Mouse (Mus musculus): Measurements from ENCODE around the gene Gm17332.
"Not testable (repeated sequence)": the region's sequence is repeated elsewhere in the genome, so short reads cannot be mapped to it uniquely, and the experiment has no call there.

Gm17332 gene

DNA sequence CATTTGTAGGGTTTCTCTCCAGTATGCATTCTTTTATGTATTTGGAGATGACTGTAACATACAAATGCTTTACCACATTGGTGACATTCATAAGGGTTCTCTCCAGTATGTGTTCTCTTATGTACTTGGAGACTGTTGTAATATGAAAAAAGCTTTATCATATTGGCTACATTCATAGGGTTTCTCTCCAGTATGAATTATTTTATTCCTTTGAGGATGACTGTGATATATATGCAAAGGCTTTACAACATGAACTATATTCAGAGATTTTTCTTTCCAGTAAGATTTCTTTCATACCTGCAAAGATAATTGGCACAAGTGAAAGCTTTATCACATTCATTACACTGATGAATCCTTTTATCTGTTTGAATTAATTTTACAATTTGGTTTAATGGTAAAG is at the start of gene Gm17332:
TSS of gene Gm17332 (minus strand) at position 101 of the 400 bp plus-strand sequence.
- no peak for DNase-seq (ENCODE audit: low spot score)

DNA sequence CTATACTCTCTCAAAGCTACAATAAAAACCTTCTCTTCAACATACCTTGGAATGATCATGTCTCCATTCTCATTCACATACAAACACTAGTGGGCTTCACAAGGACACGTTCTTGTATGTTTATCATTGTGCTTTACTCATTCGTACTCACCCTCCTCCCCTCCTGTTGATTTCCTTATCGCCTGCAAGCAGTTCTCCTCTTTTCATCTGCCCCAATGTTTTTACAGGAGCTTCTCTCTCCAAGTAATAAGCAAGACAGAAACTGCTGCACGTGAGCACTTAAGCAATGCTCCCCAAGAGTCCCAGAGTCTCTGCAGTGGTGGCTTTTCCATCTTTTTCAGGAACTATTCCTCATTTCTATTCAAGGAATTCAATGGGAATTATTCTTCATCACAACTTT is 47.7 kb upstream of the Gm17332 start:
- DNase-seq (ENCODE audit: low spot score): no peak

DNA sequence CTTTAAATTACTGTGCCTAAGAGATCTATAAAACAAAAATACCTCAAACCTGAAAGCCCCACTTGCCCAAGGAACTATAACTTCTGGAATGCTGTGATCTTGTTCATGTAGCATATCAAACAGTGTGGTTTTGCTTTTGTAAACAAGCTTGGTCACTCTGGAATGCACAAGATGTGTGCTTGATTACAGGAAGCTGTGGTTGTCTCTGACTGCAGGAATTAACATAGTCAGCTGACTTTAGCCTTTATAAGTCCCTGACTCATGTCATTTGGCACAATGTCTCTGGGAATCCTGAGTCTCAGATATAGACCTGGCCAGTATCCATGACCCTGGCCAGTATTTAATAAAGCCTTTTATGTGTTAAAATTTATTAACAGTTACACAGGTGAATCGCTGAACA is 43.1 kb upstream of the Gm17332 start:
- DNase-seq (ENCODE audit: low spot score): no peak

DNA sequence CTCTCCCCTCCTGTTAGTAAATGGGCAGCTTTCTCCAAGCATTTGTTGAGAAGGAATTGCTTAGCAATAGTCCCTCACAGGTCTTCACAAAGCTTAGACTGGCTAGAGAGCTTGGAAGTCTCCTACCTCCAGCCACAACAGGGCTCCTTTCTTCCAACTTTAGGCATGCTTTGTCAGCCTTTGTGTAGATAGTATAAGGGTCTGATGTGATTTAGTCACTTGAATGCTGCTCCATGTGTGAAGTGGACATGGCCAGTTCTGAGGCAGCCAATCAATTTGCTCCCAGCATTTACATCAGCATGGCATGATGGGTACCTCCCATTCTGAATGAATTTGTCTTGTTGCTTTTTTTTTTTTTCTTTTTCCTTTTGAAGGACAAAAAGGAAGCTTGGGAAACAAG is 35.7 kb upstream of the Gm17332 start:
- no peak for DNase-seq (ENCODE audit: low spot score)

DNA sequence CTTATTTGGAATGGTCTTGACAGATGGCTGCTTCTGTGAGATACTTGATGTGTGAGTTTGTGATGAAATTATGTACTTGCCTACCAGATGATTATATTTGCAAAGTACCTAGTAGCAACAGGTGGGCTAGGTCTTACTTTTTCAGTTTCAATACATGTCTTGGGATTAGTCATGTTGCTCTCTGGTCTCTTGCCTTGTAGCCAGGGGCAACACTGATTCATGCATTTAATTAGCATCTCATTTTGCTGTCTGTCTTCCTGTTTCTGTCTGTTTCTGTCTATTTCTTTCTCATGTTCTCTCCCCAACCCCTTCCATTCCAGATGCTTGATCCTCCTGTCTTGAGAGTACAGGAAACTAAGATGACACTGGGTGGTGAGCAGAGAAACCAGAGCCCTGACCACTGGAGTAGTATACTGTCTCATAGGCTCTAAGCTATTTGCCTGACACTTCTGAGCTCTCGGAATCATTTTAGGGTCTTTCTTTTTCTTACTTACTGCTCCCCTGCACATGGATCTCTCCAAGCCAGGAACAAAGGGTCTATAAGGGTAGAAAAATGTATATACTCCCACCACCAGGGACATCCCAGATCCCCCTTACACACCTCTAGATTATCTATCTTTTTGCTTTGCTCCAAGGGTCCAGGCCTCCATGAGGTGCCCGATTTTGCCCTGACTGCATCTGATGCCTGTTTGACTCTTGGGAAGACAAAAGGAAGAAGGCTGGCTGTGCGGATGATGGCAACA is 13.5 kb upstream of the Gm17332 start:
- DNase-seq (ENCODE audit: low spot score): no peak

DNA sequence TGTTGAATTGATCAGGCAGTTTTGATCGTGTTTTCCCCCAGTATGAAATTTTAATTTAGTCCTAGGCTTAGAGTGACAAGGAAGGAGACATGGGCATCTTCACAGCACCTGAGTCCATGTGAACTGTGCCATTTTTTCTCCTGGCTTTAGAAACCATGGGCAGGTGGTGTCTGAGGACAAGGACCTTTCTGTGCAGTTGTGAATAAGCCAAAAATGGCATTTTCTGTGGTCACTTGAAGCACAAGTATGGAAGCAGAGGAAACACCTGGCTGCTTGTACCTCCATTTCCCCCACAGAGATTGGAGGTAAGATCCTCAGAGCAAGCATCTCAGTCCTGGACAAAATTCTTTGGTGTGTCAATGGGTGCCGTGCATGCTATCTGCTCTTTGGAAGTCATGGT is 12.5 kb upstream of the Gm17332 start:
- DNase-seq (ENCODE audit: low spot score): no peak

DNA sequence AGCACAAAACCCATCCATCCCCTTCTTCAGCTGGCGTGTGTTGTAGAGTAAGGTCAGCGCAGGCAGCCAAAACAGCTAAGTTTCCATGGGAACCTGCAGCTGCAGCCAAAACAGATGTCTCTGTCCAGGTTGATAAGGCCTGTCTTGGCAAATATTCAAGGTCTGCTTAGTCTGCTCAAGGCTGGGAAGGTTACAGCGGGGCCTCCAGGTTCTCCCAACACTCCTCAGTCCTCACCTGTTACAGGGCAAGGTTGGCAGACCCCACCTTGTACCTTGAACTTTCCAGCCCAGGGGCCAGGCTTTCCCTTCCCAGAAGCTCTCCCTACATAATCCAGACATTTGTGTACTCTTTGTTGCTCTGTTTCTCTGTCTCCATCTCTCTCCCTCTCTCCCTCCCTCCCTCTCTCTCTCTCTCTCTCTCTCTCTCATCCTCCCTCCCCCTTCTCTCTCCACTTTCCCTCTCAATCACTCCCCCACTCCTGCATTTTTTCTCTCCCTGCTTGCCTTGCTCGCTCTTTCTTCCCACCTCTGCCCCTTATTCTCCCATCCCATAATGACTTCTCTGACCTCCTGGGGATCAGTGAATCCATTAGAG is 12.1 kb downstream of the Gm17332 start:
- peak; percentile 16 for DNase-seq (ENCODE audit: low spot score)

DNA sequence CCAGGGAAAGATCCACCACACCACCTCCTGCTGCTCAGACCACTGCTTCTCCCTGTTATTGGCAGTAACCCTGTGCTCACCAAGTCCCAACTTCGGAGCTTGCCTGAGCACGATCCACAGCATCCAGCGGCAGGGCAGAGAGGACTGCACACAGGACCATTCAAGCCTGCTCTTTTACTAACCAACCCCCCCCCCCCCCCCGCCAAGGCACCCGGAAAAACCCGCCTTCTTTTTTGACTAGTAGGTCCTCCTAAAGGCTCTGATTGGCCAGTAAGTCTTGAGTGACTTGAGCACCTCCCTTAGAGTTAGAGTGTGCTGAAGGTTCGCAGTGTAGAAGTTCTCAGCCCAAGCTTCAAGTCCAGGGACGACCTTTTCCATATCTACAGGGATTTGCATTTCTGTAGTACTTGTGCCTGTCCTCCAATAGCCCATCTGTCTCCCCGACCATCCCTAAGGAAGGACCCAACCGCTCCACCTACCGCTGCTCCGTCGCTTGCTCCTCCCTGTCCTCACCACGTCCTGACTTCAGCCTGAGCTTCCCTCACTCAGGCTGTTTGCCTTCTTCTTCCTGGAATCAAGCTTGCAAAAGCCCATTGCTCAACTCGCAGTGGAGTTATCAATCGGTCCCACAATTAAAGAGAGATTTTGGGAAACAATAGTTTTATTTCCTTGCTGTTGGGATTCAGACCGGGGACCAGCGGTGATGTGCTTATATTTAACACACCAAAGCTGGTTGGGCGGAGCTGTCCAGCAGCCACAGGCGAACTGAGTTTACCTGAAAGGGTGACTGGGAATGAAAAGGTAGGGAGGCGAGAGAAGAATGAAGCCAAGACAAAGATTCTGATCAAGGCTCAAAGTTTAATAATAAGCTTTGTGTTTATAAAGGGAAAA is 12.9 kb downstream of the Gm17332 start:
- DNase-seq (ENCODE audit: low spot score): peak; percentile 3

DNA sequence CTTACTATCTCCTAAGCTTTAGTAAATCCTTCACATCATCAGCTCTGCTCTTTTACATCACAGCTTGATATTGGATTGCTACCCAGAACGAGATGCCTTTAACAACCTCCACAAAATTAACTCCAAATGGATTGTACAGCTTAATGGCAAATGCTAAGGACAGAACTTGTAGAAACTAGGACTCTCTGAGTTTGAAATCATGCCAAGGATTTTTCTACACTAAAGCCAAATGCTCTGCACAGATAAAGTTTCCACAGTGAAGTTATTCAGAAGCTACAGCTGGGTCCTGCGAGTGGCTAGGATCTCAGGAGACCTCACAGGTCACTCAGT is 13.5 kb downstream of the Gm17332 start:
- no peak for DNase-seq (ENCODE audit: low spot score)

DNA sequence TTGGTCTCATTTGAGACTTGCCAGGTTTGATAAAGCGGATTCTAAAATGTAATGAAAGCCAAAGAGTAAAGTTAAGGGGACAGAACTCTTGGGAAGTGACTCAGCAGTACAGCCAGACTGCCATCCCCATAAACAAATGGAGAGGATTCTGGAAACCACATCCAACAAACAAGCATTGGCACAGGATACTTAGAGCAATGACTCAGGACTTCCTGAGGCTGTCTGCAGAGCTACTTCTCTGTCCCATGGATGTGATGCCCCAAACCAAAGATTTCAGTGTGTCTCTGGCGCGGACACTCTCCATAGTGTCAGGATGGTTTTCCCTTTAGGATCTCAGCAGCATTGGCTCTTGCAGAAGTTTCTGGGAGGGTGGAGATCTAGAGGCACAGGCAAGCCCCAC is 25.2 kb downstream of the Gm17332 start:
- no peak for DNase-seq (ENCODE audit: low spot score)

DNA sequence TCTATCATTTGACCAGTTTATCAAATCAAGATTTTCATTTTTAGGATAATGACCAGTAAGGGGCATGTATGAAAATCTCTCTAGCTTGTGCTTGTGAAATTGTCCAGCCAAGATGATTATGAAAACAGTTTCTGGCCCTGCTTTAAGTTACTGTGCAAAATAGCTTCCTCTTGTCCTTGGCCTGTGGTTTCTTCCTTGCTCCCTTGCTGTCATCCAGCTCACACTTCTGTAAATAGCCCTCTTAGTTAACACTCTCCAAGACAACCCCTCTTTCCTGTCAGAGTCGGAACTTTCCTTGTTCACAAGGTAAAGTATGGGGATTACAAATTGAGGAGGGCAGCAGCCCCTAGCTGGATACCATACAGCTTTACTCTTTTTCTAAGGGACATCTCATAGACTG is 43.9 kb downstream of the Gm17332 start:
- not testable (repeated sequence) for DNase-seq (ENCODE audit: low spot score)

DNA sequence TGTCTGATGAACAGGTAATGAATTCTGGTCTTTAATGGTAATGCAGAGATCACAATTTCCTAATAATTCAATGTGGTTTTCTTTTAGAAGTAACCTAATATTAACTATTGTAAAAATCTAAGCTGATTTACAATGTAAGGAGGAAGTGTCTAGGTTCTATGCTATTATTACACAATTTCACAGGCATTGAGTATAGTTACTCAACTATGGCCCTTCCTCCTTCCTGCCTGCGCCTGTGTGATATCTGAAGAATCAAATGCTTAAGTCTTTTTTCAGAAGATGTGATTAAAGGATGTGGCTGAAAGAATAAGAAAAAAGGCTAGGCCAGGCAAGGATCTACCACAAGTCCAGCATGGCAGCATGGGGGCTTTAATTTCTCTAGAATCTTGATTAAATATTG is 47.4 kb downstream of the Gm17332 start:
- not testable (repeated sequence) for DNase-seq (ENCODE audit: low spot score)

DNA sequence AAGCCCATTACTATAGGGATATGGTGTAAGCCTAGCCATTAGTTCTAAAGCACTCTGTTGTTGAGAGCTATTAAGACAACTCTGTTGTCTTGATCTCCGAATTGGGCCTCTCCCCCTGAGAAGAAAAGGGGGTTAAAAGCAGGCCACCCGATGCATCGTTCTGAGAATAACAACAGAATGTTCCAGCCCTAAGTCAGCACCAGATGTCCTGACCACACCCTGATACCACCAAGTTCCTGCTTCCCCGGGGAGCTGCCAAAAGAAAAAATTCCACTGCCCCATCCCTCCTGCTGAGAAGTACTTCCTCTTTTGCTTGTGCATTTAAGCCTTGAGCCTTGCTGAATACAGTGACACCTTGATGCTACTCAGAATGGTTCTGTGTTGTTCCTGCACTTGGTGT is 48.5 kb downstream of the Gm17332 start:
- not testable (repeated sequence) for DNase-seq (ENCODE audit: low spot score)
